Mouse (Mus musculus) hindbrain, embryonic 13.5 days (tissue): ENCODE data around the gene Fbxl7. TPM values are rescaled to one million over a fixed set of nuclear protein-coding genes. Genes with fewer than 3 reads are reported as not detected.

Source experiments
- ATAC-seq: fragments of 200-750 bp; cut with Nextera tagmentation; 2 replicates; pipeline ENCODE4 v1.8.0; 2017; ENCODE audit warnings: moderate TSS enrichment; ENCODE audit not compliant: low FRiP score
- H3K27ac ChIP-seq: fragments of 300-500 bp; sonication (generic); 2 replicates; pipeline ENCODE4 v1.5.1; 2015; ENCODE audit warnings: inconsistent platforms, mild to moderate bottlenecking, moderate library complexity
- H3K27me3 ChIP-seq: fragments of 300-500 bp; sonication (generic); 2 replicates; pipeline ENCODE4 v1.6.1; 2015; ENCODE audit warnings: mild to moderate bottlenecking, inconsistent platforms
- H3K36me3 ChIP-seq: fragments of 300-500 bp; sonication (generic); 2 replicates; pipeline ENCODE4 v1.6.1; 2015; ENCODE audit warnings: mild to moderate bottlenecking, inconsistent platforms
- H3K4me1 ChIP-seq: fragments of 300-500 bp; sonication (generic); replicated peaks from 2 replicates; pipeline ENCODE4 v1.6.1; 2015; ENCODE audit warnings: inconsistent platforms
- H3K4me2 ChIP-seq: fragments of 300-500 bp; sonication (generic); 2 replicates; pipeline ENCODE4 v1.6.1; 2015; ENCODE audit warnings: inconsistent platforms, mild to moderate bottlenecking, moderate library complexity
- H3K4me3 ChIP-seq: fragments of 300-500 bp; sonication (generic); 2 replicates; pipeline ENCODE4 v1.5.1; 2015; ENCODE audit warnings: mild to moderate bottlenecking, inconsistent platforms
- H3K9ac ChIP-seq: fragments of 300-500 bp; sonication (generic); 2 replicates; pipeline ENCODE4 v1.6.1; 2015; ENCODE audit warnings: mild to moderate bottlenecking, inconsistent platforms
- H3K9me3 ChIP-seq: fragments of 300-500 bp; sonication (generic); 2 replicates; pipeline ENCODE4 v1.6.1; 2016; ENCODE audit warnings: inconsistent platforms
- WGBS: fragments of 180-500 bp; shearing (Covaris S2); methylation state at CpG from one replicate; pipeline ENCODE4 v1.1.7; 2015; 5-methylcytosine and 5-hydroxymethylcytosine counted together
- polyA plus RNA-seq: library from polyadenylated mRNA; unstranded; fragments of >200 nt; fragmentation: Nextera tagmentation; extraction: Ambion mirVana; gene quantifications from 2 replicates; pipeline ENCODE4 v1.2.1, GENCODE M21; 2015

Fbxl7 gene
- polyA plus RNA-seq, 1 experiment from 2014 or later, result 14.9 TPM

DNA sequence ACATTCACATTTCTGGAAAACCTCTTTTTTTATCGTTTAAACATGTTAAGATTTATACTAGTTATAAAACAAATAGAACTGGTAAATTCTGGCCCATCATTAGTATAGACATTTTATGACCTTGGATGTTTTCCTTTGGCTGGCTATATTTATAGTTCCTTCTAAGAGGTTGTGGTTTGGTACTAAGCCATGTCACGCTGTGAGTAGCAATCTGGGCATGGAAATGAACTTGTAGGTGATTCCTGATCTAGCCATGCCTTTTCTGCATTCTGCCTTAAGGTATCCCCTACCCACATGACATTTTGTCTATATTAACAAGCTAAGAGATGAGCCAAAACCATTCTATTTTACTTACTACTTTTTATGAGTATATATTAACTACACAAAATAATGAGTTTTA lies 329.3 kb downstream of the Fbxl7 start:
- H3K9ac ChIP-seq, result no peak overlapping the region
- no peak for ATAC-seq
- H3K4me3 ChIP-seq, result no peak overlapping the region
- H3K27me3 ChIP-seq, result no peaks in the 10 kb centered on the region
- H3K9me3 ChIP-seq, result no peaks in the 10 kb centered on the region
- H3K27ac ChIP-seq, result no peak overlapping the region
- no peak overlapping the region for H3K4me2 ChIP-seq
- H3K36me3 ChIP-seq, result no peaks in the 10 kb centered on the region
- no peaks in the 10 kb centered on the region for H3K4me1 ChIP-seq
- WGBS, result 93% methylated on average over 2 of the region's 2 CpGs

DNA sequence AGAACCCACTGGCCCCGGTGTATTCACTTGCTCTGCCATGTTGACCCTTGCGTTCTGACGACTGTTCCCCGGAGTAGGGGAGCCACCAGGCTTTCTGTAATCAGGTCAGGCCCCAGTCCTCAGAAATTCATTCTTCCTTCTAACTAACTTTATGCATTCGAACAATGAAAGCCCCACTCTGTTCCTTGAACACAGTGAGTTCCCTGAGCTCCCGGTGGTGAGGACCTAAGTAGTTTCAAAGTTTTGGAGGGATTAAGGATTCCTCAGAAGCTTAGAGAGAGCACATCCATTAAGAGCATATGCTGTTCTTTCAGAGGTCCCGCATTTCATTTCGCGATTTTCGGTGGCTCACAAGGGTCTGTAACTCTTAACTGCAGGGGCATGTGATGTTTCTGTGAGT lies 341.8 kb downstream of the Fbxl7 start:
- H3K36me3 ChIP-seq, result peaks cover 8% of the 10 kb centered on the region
- ATAC-seq, result no peak
- no peaks in the 10 kb centered on the region for H3K4me1 ChIP-seq
- H3K27me3 ChIP-seq, result no peaks in the 10 kb centered on the region
- H3K9me3 ChIP-seq, result no peaks in the 10 kb centered on the region
- H3K4me2 ChIP-seq, result no peak overlapping the region
- no peak overlapping the region for H3K27ac ChIP-seq
- WGBS, result 60% methylated on average over 10 of the region's 10 CpGs
- no peak overlapping the region for H3K4me3 ChIP-seq
- no peak overlapping the region for H3K9ac ChIP-seq

DNA sequence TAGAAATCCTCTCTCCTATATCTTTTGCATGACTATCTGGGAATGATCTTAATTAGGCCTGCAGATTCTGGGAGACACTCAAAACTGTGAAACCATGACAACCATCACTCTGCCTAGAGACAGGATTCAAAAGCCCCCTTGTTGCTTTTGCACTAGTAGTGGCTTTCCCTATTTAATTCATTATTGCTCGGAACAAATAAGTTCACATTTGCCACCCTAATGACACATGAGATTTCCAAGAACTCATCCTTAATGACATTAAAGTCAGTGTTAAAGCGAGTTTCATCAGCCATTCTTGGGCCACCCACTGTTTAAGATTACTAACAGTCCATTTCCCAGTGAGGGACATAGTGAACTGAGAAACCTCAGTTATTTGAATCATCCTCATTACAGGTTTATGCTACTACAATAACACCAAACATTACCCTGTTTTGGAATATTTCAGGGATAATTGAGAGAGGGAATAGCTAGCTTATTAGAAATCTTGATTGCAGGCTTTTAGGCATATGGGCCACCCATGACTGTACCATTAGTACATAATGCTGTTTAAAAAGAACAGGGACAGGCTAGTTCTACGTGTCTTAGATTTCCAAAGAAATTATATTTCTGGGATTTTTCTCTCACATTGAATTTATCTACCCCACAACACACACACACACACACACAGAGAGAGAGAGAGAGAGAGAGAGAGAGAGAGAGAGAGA lies 361.2 kb downstream of the Fbxl7 start:
- H3K27me3 ChIP-seq, result no peaks in the 10 kb centered on the region
- no peaks in the 10 kb centered on the region for H3K9me3 ChIP-seq
- no peak overlapping the region for H3K4me3 ChIP-seq
- H3K4me1 ChIP-seq, result no peaks in the 10 kb centered on the region; the same call in 1 of the 2 replicates
- no peaks in the 10 kb centered on the region for H3K36me3 ChIP-seq
- peak; percentile 65; the same call in 1 of the 2 replicates for ATAC-seq
- WGBS, result 56% methylated on average over 3 of the region's 3 CpGs
- no peak overlapping the region for H3K4me2 ChIP-seq
- H3K9ac ChIP-seq, result no peak overlapping the region
- H3K27ac ChIP-seq, result no peak overlapping the region

DNA sequence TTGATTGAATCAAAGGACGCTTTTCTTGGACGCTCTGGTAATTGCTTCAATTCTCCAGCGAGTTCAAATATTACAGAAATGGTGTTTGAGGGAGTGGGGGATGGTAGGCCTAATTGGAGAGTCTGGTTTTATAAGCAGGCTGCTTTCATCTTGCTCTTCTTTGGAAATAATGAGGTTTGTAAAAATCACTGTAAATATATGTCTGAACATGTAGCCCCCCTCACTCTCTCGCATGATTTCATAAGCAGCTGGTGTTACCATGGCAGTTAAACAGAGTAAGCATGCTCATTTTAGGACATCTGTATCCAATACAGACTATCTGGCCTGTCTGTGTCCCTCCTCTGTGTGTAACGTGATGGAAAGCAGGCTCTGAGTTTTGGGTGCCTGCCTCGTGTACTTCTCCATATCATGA lies 376.2 kb downstream of the Fbxl7 start:
- Histone ChIP-seq H3K4me2 (no peak overlapping the region), H3K4me1 (0 out of 2 replicates have a peak, but pooled peaks cover 4% of the 10 kb centered on the region), H3K36me3 (no peaks in the 10 kb centered on the region), H3K9ac (no peak overlapping the region), H3K27me3 (no peaks in the 10 kb centered on the region), H3K4me3 (no peak overlapping the region), H3K27ac (no peak overlapping the region), H3K9me3 (no peaks in the 10 kb centered on the region)
- WGBS, result 73% methylated on average over 6 of the region's 6 CpGs
- no peak for ATAC-seq

DNA sequence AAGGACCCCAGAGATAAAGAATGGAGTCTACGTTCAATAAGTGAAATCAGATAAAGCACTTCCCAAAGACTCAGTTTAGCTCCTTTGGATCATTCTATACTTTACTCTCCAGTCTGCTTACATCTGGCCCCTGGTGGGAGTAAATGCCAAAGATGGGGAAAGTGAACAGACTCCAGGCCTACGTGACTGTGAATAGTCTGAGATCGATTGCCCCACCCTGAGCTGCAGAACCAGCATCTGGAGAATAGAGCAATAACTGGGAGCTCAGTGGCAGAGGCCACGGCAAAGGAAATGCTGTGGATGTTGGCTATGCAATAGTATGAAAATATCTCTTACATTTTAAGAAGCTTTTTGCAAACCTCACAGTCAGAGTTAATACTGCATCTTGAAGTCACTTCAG lies 394.4 kb downstream of the Fbxl7 start:
- H3K4me1 ChIP-seq, result no peaks in the 10 kb centered on the region
- no peak overlapping the region for H3K4me2 ChIP-seq
- no peaks in the 10 kb centered on the region for H3K27me3 ChIP-seq
- H3K4me3 ChIP-seq, result no peak overlapping the region
- ATAC-seq, result no peak
- H3K36me3 ChIP-seq, result no peaks in the 10 kb centered on the region
- H3K9me3 ChIP-seq, result no peaks in the 10 kb centered on the region
- no peak overlapping the region for H3K27ac ChIP-seq
- 75% methylated on average over 4 of the region's 4 CpGs for WGBS
- no peak overlapping the region for H3K9ac ChIP-seq
